Comparison of ENCODE assay signal across 28 mouse cellular contexts in the genomic region with DNA sequence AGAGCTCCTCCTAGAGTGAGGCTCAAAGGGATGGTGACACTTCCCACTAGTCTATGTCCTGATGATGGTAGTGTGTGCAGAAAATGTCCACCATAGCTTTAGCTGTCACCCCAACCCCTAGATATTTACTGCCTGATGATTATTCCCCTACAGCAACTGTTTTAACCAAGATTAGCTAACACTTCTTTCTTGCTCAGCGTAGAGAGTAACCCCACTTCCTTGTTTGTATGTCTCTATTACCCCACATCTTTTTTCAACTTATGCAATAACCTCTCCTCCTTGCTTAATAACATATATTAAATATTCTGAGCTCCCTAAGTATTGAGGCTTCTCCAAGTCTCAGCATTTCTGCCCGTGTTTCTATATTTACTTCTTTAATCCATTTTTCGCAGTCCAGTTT.
DNase-seq lines count a peak whose midpoint lies in the region; ATAC-seq and TF ChIP-seq lines count a peak whose summit lies in the region.
"Had no signal": no experiment of that assay in that cellular context is flagged by ENCODE, and none has a peak within 500 bp of the region (broad histone marks: within the 10 kb centered on the region; RNA-seq: fewer than 3 reads in every experiment).

No protein-coding gene starts in this region.

- H3K9me3 ChIP-seq in forebrain, embryonic 11.5 days (ENCODE audit: control insufficient read depth, low read length): no peaks in the 10 kb centered on the region
- H3K9me3 ChIP-seq: embryonic facial prominence, embryonic 13.5 days; embryonic facial prominence, embryonic 15.5 days; forebrain, embryonic 10.5 days; forebrain, embryonic 13.5 days; forebrain, embryonic 15.5 days had no signal

- H3K27ac ChIP-seq in forebrain, embryonic 11.5 days (ENCODE audit: low read depth, low read length): no peak overlapping the region
- H3K27ac ChIP-seq in gastrocnemius, adult 2 months: no peak overlapping the region
- H3K27ac ChIP-seq: embryonic facial prominence, embryonic 13.5 days; embryonic facial prominence, embryonic 15.5 days; forebrain, embryonic 10.5 days; forebrain, embryonic 13.5 days; forebrain, embryonic 15.5 days had no signal

- H3K4me2 ChIP-seq in forebrain, embryonic 11.5 days (ENCODE audit: low read depth, low read length, severe bottlenecking): no peak overlapping the region
- H3K4me2 ChIP-seq: embryonic facial prominence, embryonic 13.5 days; embryonic facial prominence, embryonic 15.5 days; forebrain, embryonic 13.5 days; forebrain, embryonic 15.5 days had no signal

- H3K27me3 ChIP-seq in forebrain, embryonic 11.5 days (ENCODE audit: control insufficient read depth, insufficient read depth, low read length): no peaks in the 10 kb centered on the region
- H3K27me3 ChIP-seq: CH12.LX; embryonic facial prominence, embryonic 13.5 days; embryonic facial prominence, embryonic 15.5 days; forebrain, embryonic 13.5 days; forebrain, embryonic 15.5 days; Patski had no signal

- H3K4me1 ChIP-seq in forebrain, embryonic 11.5 days (replicated peaks; ENCODE audit: control insufficient read depth, insufficient read depth, low read length): no peaks in the 10 kb centered on the region
- H3K4me1 ChIP-seq: embryonic facial prominence, embryonic 13.5 days; embryonic facial prominence, embryonic 15.5 days; forebrain, embryonic 10.5 days; forebrain, embryonic 13.5 days; forebrain, embryonic 15.5 days had no signal

- H3K9ac ChIP-seq in forebrain, embryonic 11.5 days (ENCODE audit: low read length): no peak overlapping the region
- H3K9ac ChIP-seq: embryonic facial prominence, embryonic 13.5 days; embryonic facial prominence, embryonic 15.5 days; forebrain, embryonic 13.5 days; forebrain, embryonic 15.5 days; forebrain, postnatal 0 days had no signal

- no peak overlapping the region for H3K4me3 ChIP-seq in forebrain, embryonic 11.5 days (ENCODE audit: low read depth, low read length)
- H3K4me3 ChIP-seq in gastrocnemius, adult 2 months: no peak overlapping the region
- H3K4me3 ChIP-seq: embryonic facial prominence, embryonic 13.5 days; embryonic facial prominence, embryonic 15.5 days; erythroblast, embryonic 14.5 days; forebrain, embryonic 10.5 days; forebrain, embryonic 13.5 days; forebrain, embryonic 15.5 days had no signal

- peak; percentile 11 for DNase-seq in 416B (ENCODE audit: low read depth)
- DNase-seq in forebrain, embryonic 11.5 days (ENCODE audit: low spot score): no peak
- no peak for DNase-seq in gastrocnemius, adult 2 months
- no peak for DNase-seq in gastrocnemius, adult 8-10 months (ENCODE audit: low spot score in 2 of 2)
- DNase-seq: adrenal gland, adult 8-10 months; adrenal gland, postnatal 14 days; adrenal gland, postnatal 36 days; B cell, adult 2 months; cerebellum, adult 11-12 months; cerebellum, adult 2 months; cerebellum, adult 9-10 months; cerebellum, postnatal 10 days; cerebellum, postnatal 25 days; embryo, embryonic 11 days; forebrain, postnatal 0 days had no signal

- no peak for TF ChIP-seq CTCF in gastrocnemius, adult 2 months (IDR thresholded peaks at IDR 0.05)

- H3K36me3 ChIP-seq in forebrain, embryonic 11.5 days (ENCODE audit: control insufficient read depth, insufficient read depth, low read length): no peaks in the 10 kb centered on the region
- H3K36me3 ChIP-seq: embryonic facial prominence, embryonic 13.5 days; embryonic facial prominence, embryonic 15.5 days; forebrain, embryonic 10.5 days; forebrain, embryonic 15.5 days; G1E had no signal

- intact Hi-C loops in gastrocnemius, adult 2 months (cut with DNase I): no loop called here

- peak; percentile 84 for ATAC-seq in common myeloid progenitor, adult 5-6 weeks (replicated peaks; ENCODE audit: low read depth, poor library complexity, severe bottlenecking)
- ATAC-seq in megakaryocyte, adult 5-6 weeks (ENCODE audit: poor library complexity, severe bottlenecking): peak; percentile 95
- ATAC-seq in forebrain, embryonic 11.5 days (replicated peaks; ENCODE audit: low FRiP score): no peak
- ATAC-seq: activated CD4-positive, CD25-positive, alpha-beta regulatory T cell, adult 4 months; CD4-positive, CD25-positive, alpha-beta regulatory T cell, adult 4 months; forebrain, embryonic 13.5 days; forebrain, embryonic 15.5 days; forebrain, postnatal 0 days; Patski had no signal

- 93% methylated on average over 3 of the region's 3 CpGs for WGBS in forebrain, embryonic 11.5 days
